Mouse (Mus musculus) stomach, postnatal 0 days (tissue): ENCODE data around the gene Ncmap. TPM values are rescaled to one million over a fixed set of nuclear protein-coding genes. Genes with fewer than 3 reads are reported as not detected.
A peak's percentile ranks its signal among the peaks of the same experiment; 100 is the strongest.

Experiments
- ATAC-seq: fragments of 200-750 bp; cut with Nextera tagmentation; 2 replicates; pipeline ENCODE4 v1.8.0; 2017; ENCODE audit not compliant: low FRiP score, low TSS enrichment
- DNase-seq: peaks from one replicate; pipeline ENCODE4 v3.0.0-alpha.2; 2016; ENCODE audit warnings: low spot score
- H3K27ac ChIP-seq: fragments of 300-500 bp; sonication (generic); replicated peaks from 2 replicates; pipeline ENCODE4 v1.5.1; 2014; ENCODE audit warnings: mild to moderate bottlenecking, control low read depth
- H3K27me3 ChIP-seq: fragments of 300-500 bp; sonication (generic); 2 replicates; pipeline ENCODE4 v1.6.1; 2014; ENCODE audit warnings: low read length; ENCODE audit not compliant: control insufficient read depth, insufficient read depth
- H3K36me3 ChIP-seq: fragments of 300-500 bp; sonication (generic); 2 replicates; pipeline ENCODE4 v1.6.1; 2014; ENCODE audit warnings: low read length, mixed read lengths; ENCODE audit not compliant: control insufficient read depth, insufficient read depth
- H3K4me1 ChIP-seq: fragments of 300-500 bp; sonication (generic); replicated peaks from 2 replicates; pipeline ENCODE4 v1.6.1; 2014; ENCODE audit warnings: antibody characterized with exemption; ENCODE audit not compliant: control insufficient read depth, insufficient read depth
- H3K4me2 ChIP-seq: fragments of 300-500 bp; sonication (generic); replicated peaks from 2 replicates; pipeline ENCODE4 v1.6.1; 2014; ENCODE audit warnings: low read depth, mild to moderate bottlenecking, control low read depth, moderate library complexity
- H3K4me3 ChIP-seq: fragments of 300-500 bp; sonication (generic); 2 replicates; pipeline ENCODE4 v1.5.1; 2014; ENCODE audit warnings: low read depth, low read length, control low read depth
- H3K9ac ChIP-seq: fragments of 300-500 bp; sonication (generic); 2 replicates; pipeline ENCODE4 v1.6.1; 2014; ENCODE audit warnings: mild to moderate bottlenecking, low read length, control low read depth, mixed read lengths
- H3K9me3 ChIP-seq: fragments of 300-500 bp; sonication (generic); 2 replicates; pipeline ENCODE4 v1.6.1; 2016; ENCODE audit warnings: low read length; ENCODE audit not compliant: control insufficient read depth
- CTCF ChIP-seq: IDR thresholded peaks from 2 replicates; pipeline ENCODE4 v1.5.1; 2016; ENCODE audit warnings: antibody characterized with exemption, low read depth, mild to moderate bottlenecking, moderate library complexity
- EP300 ChIP-seq: optimal IDR thresholded peaks from 2 replicates; pipeline ENCODE3; 2016; ENCODE audit warnings: antibody characterized with exemption
- WGBS: fragments of 180-500 bp; shearing (Covaris S2); extraction: QIAGEN DNeasy Blood & Tissue Kit; methylation state at CpG from one replicate; pipeline ENCODE4 v1.1.7; 2014; 5-methylcytosine and 5-hydroxymethylcytosine counted together
- polyA plus RNA-seq: library from polyadenylated mRNA; unstranded; fragments of >200 nt; fragmentation: Nextera tagmentation; extraction: Ambion mirVana; gene quantifications from 2 replicates; pipeline ENCODE4 v1.2.1, GENCODE M21; 2015

Gene Ncmap
- polyA plus RNA-seq, result 39.8 and 42.2 TPM in 2 replicates

GRCm38 (mm10) chr4:135397991-135398390 lies at the start of gene Ncmap:
TSS of gene Ncmap (minus strand) at chr4:135398227.
- H3K27me3 ChIP-seq, result no peaks in the 10 kb centered on the region
- H3K9ac ChIP-seq, result peak within 1 kb of the TSS; percentile 58
- peak within 1 kb of the TSS; percentile 91 for H3K27ac ChIP-seq
- H3K4me3 ChIP-seq, result peak within 1 kb of the TSS; percentile 36
- H3K4me1 ChIP-seq, result no peaks in the 10 kb centered on the region
- peak within 1 kb of the TSS; percentile 69 for H3K4me2 ChIP-seq
- DNase-seq (peak; percentile 84), ATAC-seq (peak; percentile 67)
- WGBS, result 2% methylated on average over 26 of the region's 29 CpGs
- no peaks in the 10 kb centered on the region for H3K36me3 ChIP-seq
- TF ChIP-seq CTCF (no peak), EP300 (no peak)
- H3K9me3 ChIP-seq, result no peaks in the 10 kb centered on the region

- TF ChIP-seq CTCF, result no peak
- no peak for TF ChIP-seq EP300
- Histone ChIP-seq H3K4me1 (no peaks in the 10 kb centered on the region), H3K27me3 (no peaks in the 10 kb centered on the region), H3K9me3 (no peaks in the 10 kb centered on the region), H3K4me2 (no peak overlapping the region), H3K27ac (no peak overlapping the region), H3K4me3 (no peak overlapping the region), H3K9ac (no peak overlapping the region), H3K36me3 (no peaks in the 10 kb centered on the region)
- 72% methylated on average over 5 of the region's 5 CpGs for WGBS
- ATAC-seq (no peak), DNase-seq (peak; percentile 9)
These were observed 44.4 kb upstream of the Ncmap start for GRCm38 (mm10) chr4:135442473-135442872.

DNA sequence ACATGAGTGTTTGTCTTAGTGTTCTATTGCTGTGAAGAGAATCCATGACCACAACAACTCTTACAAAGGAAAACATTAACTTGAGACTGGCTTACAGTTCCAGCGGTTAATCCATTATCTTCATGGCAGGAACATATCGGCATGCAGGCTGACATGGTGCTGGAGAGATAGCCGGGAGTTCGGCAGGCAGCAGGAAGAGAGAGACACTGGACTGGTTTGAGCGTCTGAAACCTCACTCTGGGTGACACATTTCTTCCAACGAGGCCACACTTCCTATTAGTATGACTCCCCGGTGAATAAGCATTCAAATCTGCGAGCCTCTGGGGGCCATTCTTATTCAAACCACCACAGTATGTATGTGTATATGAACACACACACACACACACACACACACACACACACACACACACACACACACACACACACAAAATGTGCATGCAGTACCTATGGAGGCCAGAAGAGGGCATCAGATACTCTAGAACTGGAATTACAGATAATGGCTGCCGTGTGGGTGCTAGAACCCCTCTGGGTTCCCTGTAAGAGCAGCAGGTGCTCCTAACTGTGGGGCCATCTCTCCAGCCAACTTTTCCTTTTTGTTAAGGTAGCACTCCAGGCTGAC lies 42.0 kb upstream of the Ncmap start:
- Histone ChIP-seq H3K9ac (no peak overlapping the region), H3K27me3 (no peaks in the 10 kb centered on the region), H3K9me3 (no peaks in the 10 kb centered on the region), H3K4me3 (no peak overlapping the region), H3K36me3 (no peaks in the 10 kb centered on the region), H3K27ac (no peak overlapping the region; the same call in 1 of the 2 replicates), H3K4me2 (no peak overlapping the region), H3K4me1 (no peaks in the 10 kb centered on the region)
- TF ChIP-seq CTCF (peak; percentile 78), EP300 (no peak)
- peak; percentile 60 for DNase-seq
- WGBS, result 48% methylated on average over 9 of the region's 9 CpGs
- ATAC-seq, result peak; percentile 22; the same call in 1 of the 2 replicates

GRCm38 (mm10) chr4:135439188-135439647 lies 41.2 kb upstream of the Ncmap start:
- TF ChIP-seq EP300, result no peak
- no peak for TF ChIP-seq CTCF
- no peaks in the 10 kb centered on the region for H3K36me3 ChIP-seq
- H3K4me3 ChIP-seq, result no peak overlapping the region
- no peaks in the 10 kb centered on the region for H3K4me1 ChIP-seq
- no peak overlapping the region for H3K9ac ChIP-seq
- H3K27ac ChIP-seq, result peak overlapping the region; percentile 45; the same call in 1 of the 2 replicates
- DNase-seq (peak; percentile 79), ATAC-seq (peak; percentile 82)
- 2% methylated on average over 15 of the region's 15 CpGs for WGBS
- H3K4me2 ChIP-seq, result peak overlapping the region; percentile 42
- H3K9me3 ChIP-seq, result no peaks in the 10 kb centered on the region
- no peaks in the 10 kb centered on the region for H3K27me3 ChIP-seq

GRCm38 (mm10) chr4:135437924-135438323 lies 39.9 kb upstream of the Ncmap start:
- TF ChIP-seq CTCF (no peak), EP300 (no peak)
- no peak for ATAC-seq
- H3K36me3 ChIP-seq, result no peaks in the 10 kb centered on the region
- no peak overlapping the region for H3K4me3 ChIP-seq
- H3K9me3 ChIP-seq, result no peaks in the 10 kb centered on the region
- H3K4me2 ChIP-seq, result no peak overlapping the region
- H3K27ac ChIP-seq, result no peak overlapping the region
- H3K27me3 ChIP-seq, result no peaks in the 10 kb centered on the region
- H3K9ac ChIP-seq, result no peak overlapping the region
- H3K4me1 ChIP-seq, result 0 out of 2 replicates have a peak, but pooled peaks cover 3% of the 10 kb centered on the region
- no peak for DNase-seq

DNA sequence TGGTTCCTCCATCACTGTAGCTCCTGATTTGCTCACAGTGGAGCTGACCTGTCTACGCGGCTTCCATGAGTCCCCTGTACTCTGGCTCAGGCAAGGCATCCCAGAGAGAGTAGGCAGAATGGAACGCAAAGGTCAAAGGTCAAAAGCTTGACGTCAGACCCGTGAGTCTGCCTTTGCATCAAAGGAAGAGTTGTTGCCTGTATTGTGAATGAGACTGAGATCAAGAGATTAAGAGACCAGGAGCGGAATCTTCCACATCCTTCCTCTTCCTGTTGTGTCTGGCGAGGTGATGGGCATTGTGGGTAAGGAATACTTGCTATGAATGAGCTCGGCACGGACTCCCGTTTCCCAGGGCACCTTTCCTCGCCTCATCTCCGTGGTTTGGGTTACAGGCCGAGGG lies 38.3 kb upstream of the Ncmap start:
- Histone ChIP-seq H3K4me1 (0 out of 2 replicates have a peak, but pooled peaks cover 3% of the 10 kb centered on the region), H3K27me3 (no peaks in the 10 kb centered on the region), H3K4me3 (no peak overlapping the region), H3K9ac (no peak overlapping the region), H3K9me3 (no peaks in the 10 kb centered on the region), H3K4me2 (no peak overlapping the region), H3K36me3 (no peaks in the 10 kb centered on the region), H3K27ac (no peak overlapping the region)
- WGBS, result 60% methylated on average over 13 of the region's 13 CpGs
- DNase-seq (peak; percentile 16), ATAC-seq (0 out of 2 replicates have a peak, but pooled peaks have one; percentile 9)
- TF ChIP-seq CTCF (no peak), EP300 (no peak)
